Mouse (Mus musculus): ENCODE measurements at regions not wholly inside any gene's neighbourhood (a gene's known extent, or its start where the extent isn't known, plus 50 kb on each side); places are given as distances from the start of the nearest gene placed in this dataset.
A peak's percentile ranks its signal among the peaks of the same experiment; 100 is the strongest.

DNA sequence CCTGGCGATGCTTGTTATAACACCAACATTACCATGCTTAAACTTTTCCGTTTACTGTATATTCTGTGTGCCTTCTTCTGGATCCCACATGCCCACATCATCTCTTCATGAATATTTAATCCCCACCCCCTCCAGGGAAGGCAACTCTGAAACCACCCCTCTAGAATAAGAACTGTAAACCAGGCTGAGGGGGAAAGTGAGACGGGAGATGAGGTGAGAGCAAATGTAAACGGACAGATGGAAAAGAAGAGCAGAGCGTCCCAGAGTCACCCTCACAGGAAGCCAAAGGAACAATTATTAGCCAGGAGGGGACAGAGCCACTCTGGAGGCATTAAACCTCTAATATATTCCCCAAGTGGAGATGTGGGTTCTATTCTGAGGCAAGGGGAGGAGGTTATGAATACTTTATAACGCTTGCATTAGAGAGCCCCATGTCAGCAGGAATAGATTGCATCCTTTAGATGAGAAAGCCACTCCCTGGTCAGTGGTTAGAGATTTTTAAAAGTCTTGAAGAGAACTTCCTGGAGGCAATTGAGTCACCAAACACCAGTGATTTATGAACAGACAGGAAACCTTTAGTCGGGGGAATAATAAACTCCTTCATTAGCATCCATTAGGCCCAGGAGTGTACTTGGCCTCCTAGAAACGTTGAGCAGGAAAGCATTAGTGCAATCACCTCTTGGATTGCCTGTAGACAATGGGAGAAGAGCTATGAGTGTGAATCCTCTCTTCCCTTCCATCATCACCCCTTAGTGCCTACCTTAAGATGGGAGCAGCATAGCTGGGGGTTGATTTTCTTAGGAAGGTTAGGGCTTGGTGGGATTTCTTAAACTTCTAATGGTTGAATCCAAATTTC, 220.1 kb downstream of the Elavl2 start:
- DNase-seq (ENCODE audit: low spot score): no peak

GRCm38 (mm10) chr4:91164280-91165121, 236.1 kb downstream of the Elavl2 start:
- DNase-seq (ENCODE audit: low spot score): no peak

DNA sequence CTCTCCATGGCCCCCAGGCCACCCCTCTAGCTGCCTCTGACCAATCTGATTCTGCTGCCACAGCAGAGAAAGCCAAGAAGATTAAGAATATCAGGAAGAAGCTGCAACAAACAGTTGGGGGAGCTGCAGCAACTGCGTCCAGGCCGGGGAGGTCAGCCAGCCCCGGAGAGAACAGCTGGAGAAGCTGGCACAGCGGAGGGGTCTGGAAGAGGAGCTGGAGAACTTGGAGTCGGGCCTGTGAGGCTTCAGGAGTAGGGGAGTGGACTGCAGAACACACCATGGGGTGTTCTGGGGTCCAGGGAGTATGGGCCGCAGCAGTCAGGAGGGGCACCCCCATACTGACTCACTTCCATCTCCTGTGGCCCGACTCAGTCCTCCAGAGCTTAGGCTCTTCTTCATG, 243.5 kb downstream of the Elavl2 start:
- DNase-seq (ENCODE audit: low spot score): peak; percentile 54

DNA sequence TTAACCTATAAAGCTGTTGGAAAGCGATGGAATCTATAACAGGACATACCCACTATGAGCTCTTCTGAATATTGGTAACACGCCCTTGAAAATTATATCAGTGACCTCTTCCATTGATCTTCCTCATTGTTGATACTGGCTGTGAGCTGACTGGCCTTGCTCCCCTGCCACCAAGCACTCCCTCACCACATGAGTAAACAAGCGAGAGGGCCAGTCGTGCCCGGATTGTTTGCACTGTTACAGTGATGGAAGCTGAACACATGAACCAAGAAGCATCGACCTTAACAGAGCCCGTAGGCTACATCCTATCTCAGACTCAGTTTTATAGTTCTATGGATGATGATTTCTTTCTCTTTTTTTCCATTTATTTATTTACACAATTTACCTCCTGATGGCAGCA, 255.9 kb downstream of the Elavl2 start:
- DNase-seq (ENCODE audit: low spot score): no peak

DNA sequence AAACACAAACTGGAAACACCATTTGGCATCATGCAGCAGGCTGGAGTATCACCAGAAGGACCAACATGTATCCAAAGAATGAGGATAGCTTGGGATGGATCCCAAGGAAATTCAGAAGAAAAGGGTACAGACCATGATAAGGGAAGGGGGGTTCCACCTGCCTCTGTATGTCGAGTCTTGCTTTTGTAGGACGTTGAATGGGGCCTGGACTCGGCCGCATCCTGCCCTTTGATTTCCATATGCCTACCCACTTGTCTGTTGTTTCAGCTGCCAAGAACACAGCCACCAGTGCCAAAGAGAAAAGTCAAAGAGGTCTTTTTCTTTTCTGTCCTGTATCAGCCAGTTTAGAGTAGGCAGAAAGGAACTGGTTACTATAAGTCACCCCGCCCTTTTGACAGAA, 256.7 kb downstream of the Elavl2 start:
- no peak for DNase-seq (ENCODE audit: low spot score)

GRCm38 (mm10) chr4:91135327-91135726, 265.3 kb downstream of the Elavl2 start:
- no peak for DNase-seq (ENCODE audit: low spot score)

DNA sequence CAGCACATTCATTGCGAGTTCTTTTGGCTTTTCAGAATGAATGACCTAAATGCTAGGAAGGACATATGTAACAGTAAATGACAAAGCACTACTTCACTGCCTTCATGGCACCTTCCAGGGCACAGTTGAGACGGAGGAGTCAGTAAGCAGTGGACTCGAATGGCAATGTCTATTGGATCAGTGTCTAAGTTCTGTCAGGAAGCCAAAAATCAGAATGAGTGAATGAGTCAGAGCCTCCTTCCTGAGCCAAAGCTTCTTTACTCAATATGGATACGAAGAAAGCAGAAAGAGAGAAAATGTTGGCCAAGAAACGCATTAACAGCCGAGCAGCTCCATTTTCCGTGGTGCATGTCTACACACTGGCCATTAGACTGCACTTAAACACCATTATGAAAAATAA, 268.3 kb downstream of the Elavl2 start:
- no peak for DNase-seq (ENCODE audit: low spot score)

- DNase-seq (ENCODE audit: low spot score): no peak
Measured at GRCm38 (mm10) chr4:91120277-91120676, 280.3 kb downstream of the Elavl2 start.

GRCm38 (mm10) chr4:91116807-91117609, 283.6 kb downstream of the Elavl2 start:
- no peak for DNase-seq (ENCODE audit: low spot score)

GRCm38 (mm10) chr4:91111684-91112681, 288.6 kb downstream of the Elavl2 start:
- DNase-seq (ENCODE audit: low spot score): no peak

- DNase-seq (ENCODE audit: low spot score): no peak
Measured at GRCm38 (mm10) chr4:91096086-91096485, 304.5 kb downstream of the Elavl2 start.

DNA sequence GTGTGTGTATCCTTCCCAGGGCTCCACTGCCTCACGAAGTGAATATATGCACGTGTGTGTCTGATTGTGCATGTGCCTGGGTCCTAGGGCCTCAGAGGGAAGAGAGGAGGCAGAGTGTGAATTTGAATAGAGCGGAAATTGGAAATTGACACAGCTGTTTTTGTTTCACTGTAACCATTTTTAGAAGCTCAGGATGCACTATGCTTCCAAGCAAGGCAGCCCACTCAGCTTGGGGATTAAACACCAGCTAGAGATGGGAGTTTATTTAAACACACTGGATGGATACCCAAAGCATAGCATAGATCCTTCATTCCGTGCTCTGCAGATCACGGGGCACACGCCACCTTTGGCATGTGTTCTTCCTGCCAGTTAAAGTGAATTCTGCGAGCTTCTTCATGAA, 306.2 kb downstream of the Elavl2 start:
- no peak for DNase-seq (ENCODE audit: low spot score)

DNA sequence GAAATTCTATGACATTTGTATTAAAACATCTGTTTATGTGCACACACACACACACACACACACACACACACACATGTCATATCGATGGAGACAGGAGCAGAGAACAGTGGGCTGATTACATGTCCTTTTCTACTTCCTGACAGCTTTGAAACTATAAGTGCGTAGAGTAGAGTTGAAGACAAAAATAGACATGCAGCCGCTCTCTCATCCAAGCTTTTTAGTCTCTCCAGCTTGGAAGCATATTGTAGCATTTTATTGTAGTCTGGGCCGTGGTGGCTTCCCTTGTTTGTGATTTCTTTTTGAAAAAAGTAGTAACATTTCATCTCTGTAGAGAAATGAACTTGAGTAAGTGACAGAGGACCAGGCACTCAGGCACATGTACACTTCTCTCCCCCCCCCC, 306.7 kb downstream of the Elavl2 start:
- no peak for DNase-seq (ENCODE audit: low spot score)

DNA sequence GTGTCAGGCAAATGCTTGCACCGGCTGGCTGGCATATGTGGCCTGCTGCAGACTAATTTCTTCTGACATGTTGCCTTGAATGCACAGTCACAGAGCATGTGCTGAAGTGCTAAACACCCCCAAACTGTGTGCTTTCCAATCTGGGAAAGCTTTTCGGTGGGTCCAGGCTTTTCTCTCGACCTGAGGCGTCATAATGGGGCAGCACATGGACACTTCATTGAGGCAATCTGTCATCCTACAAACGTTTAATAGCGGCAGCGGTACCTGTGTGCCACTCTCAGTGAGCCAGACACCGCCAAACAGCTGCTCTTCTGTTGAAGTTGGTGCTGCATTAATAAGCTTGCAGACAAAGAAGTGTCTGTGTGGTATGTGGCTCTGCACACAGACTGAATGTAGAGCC, 308.3 kb downstream of the Elavl2 start:
- no peak for DNase-seq (ENCODE audit: low spot score)

DNA sequence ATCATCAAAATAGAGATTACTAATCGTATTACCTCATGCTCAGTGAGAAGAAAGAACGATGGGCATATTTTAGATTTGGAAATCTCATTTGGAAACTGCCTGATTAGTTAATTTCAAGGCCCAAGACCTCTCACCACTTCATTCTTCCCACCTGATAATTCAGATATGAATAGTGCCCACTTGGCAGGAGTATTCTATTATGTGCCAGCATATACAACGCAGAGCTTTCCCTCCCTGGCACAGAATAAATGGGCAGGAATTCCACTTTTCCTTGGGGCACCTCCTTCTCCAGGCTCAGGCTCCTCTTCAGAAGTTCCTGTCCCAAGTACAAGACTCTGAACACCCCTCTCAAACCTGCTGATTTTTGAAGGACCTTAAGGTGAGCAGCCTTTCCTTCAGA, 308.7 kb downstream of the Elavl2 start:
- DNase-seq (ENCODE audit: low spot score): no peak

GRCm38 (mm10) chr4:91083950-91084349, 316.6 kb downstream of the Elavl2 start:
- DNase-seq (ENCODE audit: low spot score): no peak

- DNase-seq (ENCODE audit: low spot score): no peak
Measured at GRCm38 (mm10) chr4:91081447-91081846, 319.1 kb downstream of the Elavl2 start.

DNA sequence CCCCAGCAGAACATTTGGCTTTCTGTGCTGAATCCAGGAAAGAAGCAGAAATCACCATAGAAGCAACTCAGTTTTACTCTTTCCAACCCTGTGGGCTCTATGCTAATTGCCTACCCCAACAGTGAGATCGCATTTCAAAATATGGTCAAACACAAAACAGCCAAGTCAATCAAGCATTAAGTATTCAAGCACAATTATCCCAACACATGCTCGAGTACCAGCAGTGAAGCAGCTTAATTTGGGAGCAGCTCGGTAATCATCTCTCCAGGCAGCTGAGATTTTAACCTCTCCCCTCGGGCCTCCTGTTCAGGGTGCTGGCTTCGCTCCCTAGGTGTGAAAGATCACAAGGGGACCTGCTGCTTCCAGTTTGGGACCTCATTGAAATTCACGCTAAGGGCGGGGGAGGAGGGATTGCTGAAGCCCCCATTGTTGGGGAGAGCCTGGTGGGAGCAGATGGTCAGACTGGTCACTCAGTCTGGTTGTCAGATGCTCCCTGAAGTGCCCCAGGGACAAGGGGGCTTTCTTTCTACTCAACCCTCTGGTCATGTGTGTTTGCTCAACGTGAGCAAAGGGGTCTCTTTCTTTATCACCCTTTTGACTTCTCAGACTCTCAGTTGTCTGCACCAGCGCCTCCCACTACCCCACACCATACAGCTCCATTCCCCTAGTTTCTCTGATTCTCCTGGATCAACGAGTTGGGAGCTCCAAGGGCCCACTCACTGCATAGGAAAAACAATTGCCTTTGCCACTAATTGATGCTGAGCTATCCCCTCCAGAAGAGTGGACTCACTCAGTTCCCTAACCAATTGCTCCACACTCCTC, 319.8 kb downstream of the Elavl2 start:
- no peak for DNase-seq (ENCODE audit: low spot score)

- no peak for DNase-seq (ENCODE audit: low spot score)
Measured at GRCm38 (mm10) chr4:91071263-91071662, 329.3 kb downstream of the Elavl2 start.

DNA sequence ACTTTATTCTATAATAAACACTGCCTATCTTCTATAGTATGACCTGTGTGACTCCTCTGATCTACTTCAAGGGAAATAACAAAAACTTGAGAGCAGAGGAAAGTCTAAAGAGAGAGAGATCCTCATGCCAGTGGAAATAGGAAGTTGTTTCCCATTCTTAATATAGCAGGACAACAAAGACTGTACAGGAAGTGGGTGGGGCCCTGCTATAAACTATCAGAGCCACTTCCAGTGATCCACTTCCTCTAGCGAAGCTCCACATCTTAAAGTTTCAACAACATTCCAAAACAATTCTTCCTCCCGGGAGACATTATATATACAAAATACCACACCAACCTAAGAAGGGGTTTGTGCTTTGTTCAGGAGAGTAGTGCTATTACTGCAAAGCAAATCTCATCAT, 339.7 kb downstream of the Elavl2 start:
- no peak for DNase-seq (ENCODE audit: low spot score)

All from ovary, postnatal 14 days (tissue).